Mouse (Mus musculus) Patski (cell line): ENCODE measurements around the gene 3300002I08Rik. TPM values are rescaled to one million over a fixed set of nuclear protein-coding genes. Genes with fewer than 3 reads are reported as not detected.

Source experiments
- ATAC-seq: fragments of 100-300 bp; one replicate; pipeline ENCODE4 v1.8.0; 2021
- CTCF ChIA-PET: fragments of 350-600 bp; sonication (Branson Sonifier 250); formaldehyde crosslinking; loops from one replicate; lab custom pipeline; 2022; ENCODE audit warnings: inconsistent platforms; lab: Charles Lee
- POLR2A ChIA-PET: fragments of 350-600 bp; sonication (Branson Sonifier 250); formaldehyde crosslinking; loops from one replicate; lab custom pipeline; 2022; ENCODE audit warnings: antibody characterized with exemption, inconsistent platforms; lab: Charles Lee
- DNase-seq: peaks from one replicate; pipeline ENCODE4 v3.0.0-alpha.2; 2011; ENCODE audit warnings: low read depth, low spot score
- H3K27me3 ChIP-seq: fragments of 371-371 bp; one replicate; pipeline ENCODE4 v1.5.1; 2021
- CTCF ChIP-seq: fragments of 100-300 bp; IDR thresholded peaks from one replicate; pipeline ENCODE4 v1.5.1; 2021
- in situ Hi-C: fragments of 300-500 bp; cut with MboI; formaldehyde crosslinking; loops from 3 replicates; pipeline ENCODE4 v1.11.1; 2018; ENCODE audit warnings: low pct_unique_long_range_greater_than_20kb, mixed read lengths
- polyA plus RNA-seq: library from polyadenylated mRNA; unstranded; gene quantifications from one replicate; pipeline ENCODE4 v1.2.3, GENCODE M21; 2021

3300002I08Rik gene
- polyA plus RNA-seq, 1 experiment from 2014 or later = 3.8 TPM

- in situ Hi-C loops = no loop called here
- no peak for ATAC-seq
- ChIA-PET POLR2A (no interaction called here), CTCF (no interaction called here)
- no peak for DNase-seq
- TF ChIP-seq CTCF = no peak
- peaks cover 4% of the 10 kb centered on the region for H3K27me3 ChIP-seq
Observed at GRCm38 (mm10) chr2:150307183-150307773, 55.3 kb downstream of the 3300002I08Rik start.

- ATAC-seq = no peak
- no peak for DNase-seq
- no peaks in the 10 kb centered on the region for H3K27me3 ChIP-seq
- ChIA-PET POLR2A (no interaction called here), CTCF (no interaction called here)
- TF ChIP-seq CTCF = no peak
- in situ Hi-C loops = no loop called here
Observed at GRCm38 (mm10) chr2:150299096-150299495, 63.5 kb downstream of the 3300002I08Rik start.

- DNase-seq (no peak), ATAC-seq (no peak)
- in situ Hi-C loops = no loop called here
- ChIA-PET POLR2A (no interaction called here), CTCF (interaction anchor here (1.3 kb wide), 1 partner anchor 15 kb away, joined by 3 read pairs; no protein-coding TSS in a partner anchor)
- no peak for TF ChIP-seq CTCF
- no peaks in the 10 kb centered on the region for H3K27me3 ChIP-seq
Observed at GRCm38 (mm10) chr2:150293669-150294068, 68.9 kb downstream of the 3300002I08Rik start.

Other genes with a start within 250 kb of the 3300002I08Rik start
- gene Zfp120, start 226.1 kb downstream of the 3300002I08Rik start, polyA plus RNA-seq = 6.6 TPM
- not detected for gene Gm10770, start 183.1 kb downstream of the 3300002I08Rik start, polyA plus RNA-seq
- 0.45 TPM for gene Gm14139, start 181.0 kb downstream of the 3300002I08Rik start, polyA plus RNA-seq
- 4.8 TPM for gene Zfp937, start 144.7 kb downstream of the 3300002I08Rik start, polyA plus RNA-seq
- gene Gm21994, start 107.2 kb downstream of the 3300002I08Rik start, polyA plus RNA-seq = 2.8 TPM
- gene Gm14124, start 105.2 kb downstream of the 3300002I08Rik start, polyA plus RNA-seq = 0.03 TPM
- gene Gm10130, start 39.1 kb downstream of the 3300002I08Rik start, polyA plus RNA-seq = 1.7 TPM
- gene Zfp442, start 88.7 kb upstream of the 3300002I08Rik start, polyA plus RNA-seq = 2.1 TPM
- 0.06 TPM for gene Zfp345, start 122.3 kb upstream of the 3300002I08Rik start, polyA plus RNA-seq
- gene Cst7, start 207.7 kb upstream of the 3300002I08Rik start, polyA plus RNA-seq = not detected
- 68.9 TPM for gene Apmap, start 245.8 kb upstream of the 3300002I08Rik start, polyA plus RNA-seq